Mouse (Mus musculus): ENCODE measurements around the gene Topors.
A peak's percentile ranks its signal among the peaks of the same experiment; 100 is the strongest.

Gene Topors

DNA sequence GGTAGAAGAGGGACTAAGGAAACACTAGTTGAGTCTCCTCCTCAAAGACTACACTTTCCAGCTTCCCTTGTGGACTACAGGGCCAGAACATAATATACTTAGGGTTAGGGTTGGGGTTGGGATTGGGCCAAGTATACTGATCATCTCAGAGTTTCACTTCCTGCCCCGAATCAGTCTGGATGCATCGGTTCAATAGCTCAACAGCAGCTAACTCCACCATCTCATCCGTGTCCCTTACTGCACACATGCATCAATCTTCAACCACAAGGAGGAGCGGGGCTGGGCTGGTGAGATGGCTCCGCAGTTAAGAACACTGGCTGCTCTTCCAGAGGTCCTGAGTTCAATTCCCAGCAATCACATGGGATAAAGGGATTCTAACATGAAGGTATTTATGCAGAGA, 18.7 kb downstream of the Topors start:
- DNase-seq (ENCODE audit: low read depth, low spot score): no peak

DNA sequence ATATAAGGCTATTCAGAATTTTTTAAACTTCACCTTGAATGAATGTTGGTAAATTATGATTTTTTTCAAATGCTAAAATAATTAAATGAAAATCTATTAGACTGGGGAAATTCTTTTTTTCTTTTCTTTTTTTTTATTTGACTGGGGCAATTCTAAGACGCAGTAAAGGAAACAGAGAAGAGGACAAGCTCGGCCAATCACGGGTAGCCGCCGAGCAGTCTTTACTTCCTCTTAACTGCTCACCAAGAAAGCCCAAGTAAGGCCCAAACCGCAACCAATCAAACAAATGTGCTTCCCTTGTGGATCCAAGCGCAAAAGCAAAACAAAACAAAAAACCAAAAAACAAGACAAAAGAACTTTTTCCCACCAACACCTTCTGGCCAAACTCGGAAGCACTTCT, 25.6 kb downstream of the Topors start:
- DNase-seq (ENCODE audit: low read depth, low spot score): peak; percentile 31

DNA sequence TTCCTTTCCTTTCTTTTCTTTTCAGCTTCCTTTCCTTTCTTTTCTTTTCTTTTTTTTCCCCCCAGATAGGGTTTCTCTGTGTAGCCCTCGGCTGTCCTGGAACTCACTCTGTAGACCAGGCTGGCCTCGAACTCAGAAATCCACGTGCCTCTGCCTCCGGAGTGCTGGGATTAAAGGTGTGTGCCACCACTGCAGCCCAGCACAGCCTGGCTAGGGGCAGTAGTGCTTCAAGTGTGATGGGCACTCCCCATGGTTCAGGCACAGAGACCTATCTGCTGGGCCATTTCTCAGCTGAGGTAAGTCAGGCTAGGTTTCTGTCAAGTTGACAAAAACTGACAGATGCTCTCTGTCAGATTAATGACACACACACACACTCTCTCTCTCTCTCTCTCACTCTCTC, 26.6 kb downstream of the Topors start:
- DNase-seq (ENCODE audit: low read depth, low spot score): no peak

DNA sequence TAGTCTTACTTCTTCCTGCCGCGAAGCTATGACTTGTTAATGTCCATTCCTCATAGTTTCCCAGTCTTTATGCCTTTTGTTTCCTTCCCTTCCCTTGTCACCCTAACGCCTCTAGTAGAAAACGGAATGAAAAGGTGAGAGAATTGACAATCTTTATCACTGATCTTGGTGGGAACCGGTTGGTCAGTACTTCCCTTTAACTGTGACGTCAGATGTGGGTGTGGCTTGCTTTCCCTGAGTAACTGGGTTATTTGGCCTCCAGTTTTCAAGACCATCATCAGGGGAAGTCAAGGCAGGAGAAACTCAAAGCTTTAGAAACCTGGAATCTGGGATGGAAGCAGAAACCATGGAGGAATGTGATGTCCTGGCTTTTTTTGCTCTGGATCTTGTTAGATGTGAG, 27.7 kb downstream of the Topors start:
- DNase-seq (ENCODE audit: low read depth, low spot score): no peak

DNA sequence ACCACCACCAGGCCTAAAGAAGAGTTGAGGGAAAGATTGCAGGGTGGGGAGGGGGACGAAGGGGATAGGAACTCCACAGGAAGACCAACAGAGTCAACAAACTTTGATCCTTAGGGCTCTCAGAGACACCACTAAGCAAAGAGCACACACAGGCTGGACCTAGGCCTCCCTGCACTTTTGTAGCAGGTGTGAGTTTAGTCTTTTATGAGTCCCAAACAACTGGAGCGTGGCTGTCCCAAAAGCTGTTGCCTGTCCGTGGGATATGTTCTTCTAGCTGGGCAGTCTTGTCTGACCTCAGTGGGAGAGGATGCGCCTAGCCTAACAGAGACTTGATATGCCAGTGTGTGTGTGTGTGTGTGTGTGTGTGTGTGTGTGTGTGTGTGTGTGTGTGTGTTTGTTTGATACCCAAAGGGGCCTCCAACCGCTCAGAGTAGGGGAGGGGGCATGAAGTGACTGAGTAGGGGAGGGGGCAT, 29.3 kb downstream of the Topors start:
- peak; percentile 19 for DNase-seq (ENCODE audit: low read depth, low spot score)

DNA sequence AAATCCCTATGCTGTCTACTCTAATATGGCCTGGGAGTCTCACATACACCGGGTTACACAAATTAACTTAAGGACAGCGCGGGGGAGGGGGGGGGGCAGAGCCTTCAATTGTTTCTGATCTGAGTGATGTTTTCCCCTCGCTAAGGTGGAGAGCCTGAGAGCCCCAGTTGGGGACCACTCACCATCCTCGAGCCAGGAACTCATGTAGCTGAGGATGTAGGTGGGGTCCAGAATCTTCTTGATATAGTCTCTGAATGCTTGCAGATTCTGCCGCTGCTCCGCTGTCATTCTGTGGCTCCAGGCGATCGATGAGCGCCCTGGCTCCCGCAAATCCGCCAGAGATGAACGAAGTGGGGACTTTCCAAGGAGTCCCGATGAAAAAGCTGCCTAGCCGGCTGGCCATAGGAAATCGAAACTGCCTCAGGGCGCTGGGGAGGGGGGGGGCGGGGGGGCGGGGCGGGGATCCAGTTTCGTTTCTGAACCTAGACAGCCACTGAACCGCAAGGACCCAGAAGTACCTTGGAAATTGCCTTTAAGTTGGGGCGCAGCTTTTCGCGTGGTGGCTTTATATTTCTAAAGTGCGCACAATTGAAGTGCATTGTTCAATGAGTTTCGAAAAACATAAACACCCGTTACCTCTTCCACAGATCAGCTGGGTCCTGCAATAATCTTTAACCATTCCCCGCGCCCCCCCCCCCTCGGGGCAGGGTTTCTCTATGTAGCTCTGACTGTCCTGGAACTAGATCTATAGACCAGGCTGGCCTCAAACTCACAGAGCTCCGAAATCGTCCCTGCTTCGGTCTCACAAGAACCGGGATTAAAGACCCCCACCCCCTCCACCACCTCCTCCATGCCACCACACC, 30.0 kb downstream of the Topors start, which contains the start of gene Ddx58:
TSS of gene Ddx58 (minus strand) at position 420 of the 863 bp plus-strand sequence.
- DNase-seq (ENCODE audit: low read depth, low spot score): peak; percentile 77

DNA sequence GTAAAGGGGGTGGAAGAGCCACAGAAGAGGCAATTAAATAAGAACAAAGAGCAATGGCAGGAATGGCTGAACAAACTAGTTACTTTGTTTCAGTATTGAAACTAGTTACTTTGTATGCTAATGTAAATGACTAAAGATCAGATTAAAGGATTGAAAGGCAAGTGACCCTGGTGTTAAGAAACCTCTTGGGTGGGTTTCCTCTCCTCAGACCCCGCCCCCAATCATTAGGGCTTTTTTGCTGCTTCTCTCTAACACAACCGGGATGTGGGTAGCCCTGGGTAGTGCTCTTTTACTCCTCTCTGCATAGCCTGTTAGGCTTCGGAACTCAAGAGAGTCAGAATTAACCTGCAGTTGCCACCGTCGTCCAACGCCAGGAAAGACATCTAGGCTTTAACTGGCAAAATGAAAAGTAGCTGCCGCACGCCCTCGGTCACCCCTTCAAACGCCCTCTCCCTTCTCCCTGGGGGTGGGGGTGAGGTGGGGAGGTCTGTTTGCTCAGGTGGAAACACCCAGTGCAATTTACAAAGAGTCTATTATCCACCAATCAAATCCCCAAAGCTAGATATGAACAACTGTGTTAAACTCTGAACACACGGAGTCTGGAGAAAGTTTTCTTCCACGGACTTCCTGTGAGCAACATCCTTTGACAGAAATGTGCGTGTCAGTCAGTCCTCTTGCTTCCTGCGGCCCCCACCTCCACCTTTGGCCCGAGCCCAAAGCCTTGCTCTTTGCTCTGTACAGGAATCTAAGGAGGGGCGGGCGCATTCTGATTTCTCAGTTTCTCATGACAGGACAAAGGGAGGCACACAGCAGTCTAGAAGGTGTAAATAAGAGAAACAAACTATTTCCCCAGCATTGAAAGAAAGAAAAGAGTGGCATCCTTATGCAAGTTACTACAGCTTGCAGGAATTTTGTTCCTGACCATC, 30.9 kb downstream of the Topors start:
- peak; percentile 81 for DNase-seq (ENCODE audit: low read depth, low spot score)

DNA sequence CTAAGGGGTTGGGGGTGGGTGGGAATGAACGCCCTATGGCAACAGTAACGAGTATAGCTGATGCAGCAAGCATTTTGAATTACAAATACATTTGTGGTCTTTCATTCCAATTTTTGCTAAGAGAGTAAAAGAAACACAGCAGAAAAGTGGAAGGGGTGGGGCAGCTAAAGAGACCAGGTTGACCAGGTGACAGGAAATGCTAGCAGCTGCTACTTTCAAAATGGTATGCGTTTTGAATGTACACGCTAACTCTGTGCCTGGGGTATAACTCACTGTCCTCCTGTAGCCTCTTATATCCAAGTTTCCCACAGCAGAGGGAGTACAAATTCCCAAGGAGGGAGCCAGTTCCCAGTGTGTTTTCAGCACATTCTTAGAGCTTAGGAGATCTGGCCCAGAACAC, 32.8 kb downstream of the Topors start:
- DNase-seq (ENCODE audit: low read depth, low spot score): peak; percentile 14

DNA sequence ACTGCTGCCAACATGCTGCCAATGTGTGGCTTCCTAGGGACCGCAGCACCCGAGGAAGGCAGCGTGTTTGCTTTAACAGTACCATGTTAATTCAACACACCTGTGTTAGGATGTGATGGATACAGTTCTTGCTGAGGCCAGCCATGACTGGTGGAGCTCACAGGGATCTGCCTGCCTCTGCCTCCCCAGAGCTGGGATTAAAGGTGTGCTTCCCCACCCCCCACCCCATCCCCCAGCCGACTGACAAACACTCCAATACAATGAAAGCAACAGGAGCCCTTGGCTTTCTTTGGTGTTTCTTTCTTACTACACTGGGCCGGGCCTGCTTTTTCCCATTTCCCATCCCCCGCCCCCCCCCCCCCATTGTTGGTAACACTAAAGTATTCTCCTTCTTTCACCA, 35.4 kb downstream of the Topors start:
- no peak for DNase-seq (ENCODE audit: low read depth, low spot score)

DNA sequence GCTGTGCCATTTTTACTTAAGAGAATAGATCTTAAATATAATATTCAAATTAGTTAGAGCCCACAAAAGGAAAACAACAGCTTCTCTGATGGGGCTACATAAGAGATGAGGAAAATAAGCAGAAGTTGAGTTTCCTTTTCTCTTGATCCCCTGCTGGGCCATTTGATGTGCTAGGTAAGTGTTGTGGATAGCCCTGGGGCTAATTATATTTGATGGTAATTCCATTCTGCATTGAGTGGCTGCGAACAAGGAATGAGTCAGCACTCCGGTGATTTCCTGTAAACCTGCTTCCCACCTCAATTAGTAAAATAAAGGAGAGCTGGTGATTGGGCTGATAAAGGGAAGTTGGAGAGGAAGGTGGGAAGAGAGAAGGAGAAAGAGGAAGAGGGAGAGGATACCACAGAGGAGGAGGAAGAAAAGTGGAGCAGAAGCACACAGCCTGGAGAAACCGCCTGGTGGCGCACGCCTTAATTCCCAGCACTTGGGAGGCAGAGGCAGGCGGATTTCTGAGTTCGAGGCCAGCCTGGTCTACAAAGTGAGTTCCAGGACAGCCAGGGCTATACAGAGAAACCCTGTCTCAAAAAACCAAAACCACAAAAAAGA, 36.5 kb downstream of the Topors start:
- DNase-seq (ENCODE audit: low read depth, low spot score): no peak

DNA sequence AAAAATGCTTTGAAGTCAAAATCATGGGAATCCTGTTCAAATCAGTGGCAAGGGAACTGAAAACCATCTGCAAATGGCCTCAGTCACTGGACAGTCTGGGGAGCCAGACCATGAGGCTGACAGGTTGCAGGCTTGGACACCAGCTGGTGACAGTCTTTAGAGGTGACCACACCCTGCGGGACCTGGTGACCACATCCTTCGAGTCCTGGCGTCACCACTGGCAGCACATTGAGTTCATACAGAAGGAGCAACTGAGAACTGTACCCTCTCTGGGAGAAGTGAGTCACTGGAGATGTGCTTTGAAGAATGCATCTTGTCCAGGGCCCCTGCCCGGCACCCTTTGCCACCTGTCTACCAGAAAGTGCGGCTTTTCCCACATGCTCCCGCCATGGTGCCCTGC, 39.9 kb downstream of the Topors start:
- no peak for DNase-seq (ENCODE audit: low read depth, low spot score)

DNA sequence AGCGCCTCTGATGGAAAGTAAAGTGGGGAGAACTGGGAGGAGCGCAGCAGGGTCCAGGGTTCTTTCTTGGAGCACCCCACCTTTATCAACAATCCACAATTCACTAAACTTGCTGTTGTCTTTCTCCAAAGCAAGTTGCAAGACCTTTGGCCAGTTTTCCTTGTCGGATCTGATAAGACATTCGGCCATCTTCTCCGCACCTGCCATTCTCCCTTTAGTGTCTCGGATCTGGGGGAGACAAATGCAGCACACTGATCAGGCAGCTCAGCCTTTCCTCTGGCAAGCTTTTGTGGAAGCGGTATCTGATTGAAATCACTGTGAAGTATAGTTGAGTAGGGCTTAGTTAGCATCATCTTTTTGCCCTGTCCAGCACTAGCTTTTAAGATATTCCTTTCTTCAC, 41.8 kb downstream of the Topors start:
- DNase-seq (ENCODE audit: low read depth, low spot score): no peak

DNA sequence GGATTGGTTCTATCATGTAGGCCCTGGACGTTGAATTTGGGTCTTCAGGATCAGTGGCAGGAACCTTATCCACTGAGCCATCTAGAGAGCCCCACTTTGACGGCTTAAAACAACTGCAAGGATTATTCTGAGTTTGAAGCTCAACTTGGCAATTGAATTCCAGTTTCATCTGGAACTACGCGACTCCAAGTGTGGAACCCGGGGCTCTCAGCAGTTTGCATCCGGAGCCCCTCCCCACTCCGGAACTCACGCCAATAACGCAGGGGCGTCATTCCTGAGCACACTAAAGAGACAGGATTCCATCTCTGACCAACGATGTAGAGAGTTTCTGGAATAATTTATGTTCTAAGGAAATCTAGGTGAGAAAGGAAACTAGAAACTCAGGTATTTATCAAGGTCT, 42.5 kb downstream of the Topors start:
- DNase-seq (ENCODE audit: low read depth, low spot score): no peak

DNA sequence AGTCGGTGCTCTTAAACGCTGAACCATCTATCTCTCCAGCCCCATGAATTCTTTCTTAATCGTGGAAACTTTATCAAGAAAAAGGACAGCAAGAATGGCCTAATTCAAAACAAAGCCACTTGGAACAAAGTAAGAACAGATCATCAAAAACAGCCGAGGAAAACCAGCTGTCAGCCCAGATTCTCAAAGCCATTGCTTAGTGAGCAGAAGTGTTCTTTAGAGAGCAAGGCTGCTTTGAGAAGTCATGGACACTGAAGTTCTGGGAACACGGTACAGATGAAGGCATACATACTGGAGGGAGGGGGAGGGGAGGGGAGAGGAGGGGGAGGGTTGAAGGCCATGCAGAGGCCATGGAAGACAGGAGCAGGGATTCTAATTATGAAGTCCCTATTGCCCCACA, 43.6 kb downstream of the Topors start:
- no peak for DNase-seq (ENCODE audit: low read depth, low spot score)

DNA sequence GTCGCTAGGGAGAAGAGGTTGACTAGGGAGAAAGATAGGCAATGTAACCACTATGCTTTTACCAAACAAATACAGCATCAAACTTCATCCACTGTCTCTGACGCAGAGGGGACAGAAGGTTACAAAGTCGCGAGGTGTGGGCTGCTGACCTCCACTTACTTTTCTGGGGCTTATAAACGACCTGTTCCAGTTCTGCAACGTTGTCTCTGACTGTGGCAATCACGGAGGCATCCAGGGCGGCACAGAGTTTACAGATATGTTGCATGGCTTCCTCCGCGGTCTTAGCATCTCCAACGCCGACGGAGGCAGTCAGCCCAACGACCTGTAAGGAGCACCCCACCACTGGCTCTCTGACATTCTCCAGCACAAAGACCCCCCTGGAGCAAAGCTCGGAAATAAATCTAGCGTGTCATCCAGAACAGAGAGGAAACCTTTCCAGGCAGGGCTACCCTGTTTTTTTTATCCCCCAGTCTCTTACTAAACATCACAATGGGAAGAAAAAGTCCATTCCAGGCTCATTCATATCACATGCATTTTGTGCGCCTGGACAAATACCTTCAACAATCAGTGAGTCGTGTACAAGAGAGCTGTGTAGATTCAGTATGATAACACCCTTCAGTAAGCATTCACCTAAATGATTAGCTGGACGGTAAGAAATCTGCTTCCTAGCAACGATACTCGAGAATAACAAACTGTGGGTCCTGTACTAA, 47.6 kb downstream of the Topors start:
- no peak for DNase-seq (ENCODE audit: low read depth, low spot score)

DNA sequence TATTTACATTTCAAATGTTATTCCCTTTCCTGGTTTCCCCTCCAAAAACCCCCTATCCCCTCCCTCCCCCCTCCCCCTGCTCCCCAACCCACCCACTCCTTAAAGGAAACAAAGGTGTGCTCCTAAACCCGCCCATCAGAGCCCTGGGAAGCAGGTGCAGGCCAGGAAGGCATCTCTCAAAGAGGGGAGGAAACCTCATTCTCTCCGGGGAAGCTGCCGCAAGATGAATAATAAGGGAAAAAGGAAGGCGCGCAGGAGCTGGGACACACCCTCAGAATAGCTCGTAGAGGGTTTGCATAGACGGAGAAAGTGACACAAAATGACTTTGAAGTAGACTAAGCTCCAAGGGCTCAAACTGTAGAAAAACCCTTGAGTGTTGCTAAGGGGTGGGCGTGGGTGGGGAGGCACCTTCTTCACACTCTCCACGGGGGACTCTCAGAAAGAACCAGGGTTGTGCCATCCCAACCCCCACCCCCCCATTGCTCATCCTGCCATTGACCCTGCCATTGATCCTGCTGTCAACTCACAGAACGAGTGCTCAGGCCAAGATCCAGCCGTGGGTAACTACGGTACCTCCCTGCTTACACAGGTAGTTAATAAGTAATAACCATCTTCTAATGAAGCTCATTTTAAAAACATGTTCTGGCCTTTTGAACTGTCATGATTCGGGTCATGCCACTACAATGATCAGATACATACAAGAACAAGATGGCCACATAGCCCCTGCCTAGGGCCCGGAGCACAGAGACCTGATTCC, 48.5 kb downstream of the Topors start:
- DNase-seq (ENCODE audit: low read depth, low spot score): no peak

DNA sequence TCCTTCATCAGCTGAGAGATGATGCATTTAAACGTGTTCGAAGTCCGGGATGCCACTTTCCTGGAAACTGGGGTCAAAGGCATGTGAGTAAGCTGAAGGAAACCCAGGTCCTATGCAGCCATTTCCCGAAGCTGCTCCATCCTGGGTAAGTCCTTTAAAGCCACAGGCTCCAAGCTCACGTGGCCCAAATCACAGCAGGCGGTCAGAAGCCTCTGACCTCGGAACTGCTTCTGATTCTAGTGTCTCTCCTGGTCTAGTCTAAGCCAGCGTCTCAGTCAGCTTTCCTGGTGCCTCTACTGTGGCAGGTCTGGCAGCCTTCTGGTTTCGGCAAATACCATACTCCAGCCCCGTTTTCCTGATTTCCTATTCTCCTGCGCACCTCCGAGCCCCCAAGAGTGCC, 49.2 kb downstream of the Topors start:
- DNase-seq (ENCODE audit: low read depth, low spot score): no peak

DNA sequence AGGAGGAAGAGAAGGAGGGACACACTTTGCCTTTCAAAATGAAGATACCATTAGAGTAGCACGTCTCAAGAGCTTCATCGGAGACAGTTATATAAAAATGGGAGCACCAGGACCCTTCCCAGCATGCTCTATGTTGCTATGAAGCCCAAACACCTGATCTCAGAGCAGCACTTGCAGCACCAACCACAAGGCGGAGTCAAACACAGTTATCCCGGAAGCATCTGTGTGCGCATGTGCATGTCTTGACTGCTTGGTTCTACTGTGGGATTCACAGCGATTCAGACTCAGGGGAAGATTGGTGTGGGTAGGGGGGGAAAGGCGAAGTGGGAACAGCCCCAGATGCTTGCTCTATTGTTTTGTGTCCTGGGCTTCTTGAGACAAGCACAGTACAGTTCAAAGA, 51.3 kb downstream of the Topors start:
- DNase-seq (ENCODE audit: low read depth, low spot score): peak; percentile 52

DNA sequence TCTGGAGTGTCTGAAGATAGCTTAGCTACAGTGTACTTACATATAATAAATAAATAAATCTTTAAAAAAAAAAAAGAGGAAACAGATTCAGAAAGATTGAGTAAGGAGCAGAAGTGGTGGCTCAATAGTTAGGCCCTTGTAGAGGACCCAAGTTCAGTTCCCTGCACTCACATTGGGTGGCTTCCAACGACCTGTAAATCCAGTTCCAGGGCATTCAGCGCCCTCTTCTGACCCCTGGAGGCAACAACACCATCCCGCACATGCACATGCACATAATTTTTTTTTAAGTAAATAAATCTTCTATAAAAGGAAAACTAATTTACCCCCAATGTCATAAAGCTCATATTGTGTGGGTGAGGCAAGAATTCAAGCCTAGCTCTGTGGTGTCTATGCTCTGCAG, 51.7 kb downstream of the Topors start:
- DNase-seq (ENCODE audit: low read depth, low spot score): peak; percentile 26

DNA sequence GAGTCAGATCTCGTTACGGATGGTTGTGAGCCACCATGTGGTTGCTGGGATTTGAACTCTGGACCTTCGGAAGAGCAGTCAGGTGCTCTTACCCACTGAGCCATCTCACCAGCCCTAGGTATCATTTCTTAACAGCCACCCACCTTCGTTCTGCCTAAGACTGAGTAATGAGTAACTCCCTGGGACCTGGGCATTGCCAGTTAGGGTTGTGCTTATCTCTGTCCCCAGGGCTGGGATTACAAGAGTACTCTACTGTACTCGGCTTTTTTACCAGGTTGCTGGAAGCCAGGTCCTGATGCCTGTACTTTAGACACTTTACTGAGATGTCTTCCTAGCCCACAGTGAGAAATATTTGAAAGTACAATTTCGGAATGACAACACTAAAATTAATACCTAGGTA, 57.5 kb downstream of the Topors start:
- no peak for DNase-seq (ENCODE audit: low read depth, low spot score)

All from CD4-positive helper T cell, adult 2 months (primary cell).